Mouse (Mus musculus): Measurements from ENCODE around the gene Dnase1l1.

The Dnase1l1 gene

GRCm38 (mm10) chrX:74281732-74282394, at the start of gene Dnase1l1, which contains the start of gene Taz:
TSS of gene Dnase1l1 (minus strand) at chrX:74282337.
TSS of gene Taz (plus strand) at chrX:74281912.
- no peak for DNase-seq (ENCODE audit: extremely low spot score, low read depth, low spot score)

- DNase-seq (ENCODE audit: extremely low spot score, low read depth, low spot score) = no peak
These were observed 48.2 kb upstream of the Dnase1l1 start for GRCm38 (mm10) chrX:74330166-74330930.

- no peak for DNase-seq (ENCODE audit: extremely low spot score, low read depth, low spot score)
These were observed 47.1 kb upstream of the Dnase1l1 start for GRCm38 (mm10) chrX:74329215-74329671.

GRCm38 (mm10) chrX:74328725-74329161, 46.6 kb upstream of the Dnase1l1 start, which contains the start of gene Plxna3:
TSS of gene Plxna3 (plus strand) at chrX:74329066.
- DNase-seq (ENCODE audit: extremely low spot score, low read depth, low spot score) = no peak

- no peak for DNase-seq (ENCODE audit: extremely low spot score, low read depth, low spot score)
These were observed 30.7 kb upstream of the Dnase1l1 start, which contains the start of gene Fam50a for GRCm38 (mm10) chrX:74312540-74313464. TSS of gene Fam50a (plus strand) at chrX:74313033.

GRCm38 (mm10) chrX:74304867-74305700, 22.9 kb upstream of the Dnase1l1 start, which contains the start of gene Gdi1:
TSS of gene Gdi1 (plus strand) at chrX:74304998.
- no peak for DNase-seq (ENCODE audit: extremely low spot score, low read depth, low spot score)

- DNase-seq (ENCODE audit: extremely low spot score, low read depth, low spot score) = no peak
These were observed 17.6 kb upstream of the Dnase1l1 start for GRCm38 (mm10) chrX:74299721-74300120.

- DNase-seq (ENCODE audit: extremely low spot score, low read depth, low spot score) = no peak
These were observed 16.2 kb upstream of the Dnase1l1 start for GRCm38 (mm10) chrX:74298348-74298747.

GRCm38 (mm10) chrX:74296538-74297448, 14.7 kb upstream of the Dnase1l1 start, which contains the start of gene Atp6ap1:
TSS of gene Atp6ap1 (plus strand) at chrX:74297097.
- no peak for DNase-seq (ENCODE audit: extremely low spot score, low read depth, low spot score)

- no peak for DNase-seq (ENCODE audit: extremely low spot score, low read depth, low spot score)
These were observed 11.3 kb upstream of the Dnase1l1 start for GRCm38 (mm10) chrX:74293431-74293830.

GRCm38 (mm10) chrX:74283092-74283437, 928 bp upstream of the Dnase1l1 start:
- DNase-seq (ENCODE audit: extremely low spot score, low read depth, low spot score) = no peak

GRCm38 (mm10) chrX:74282395-74283091, 406 bp upstream of the Dnase1l1 start:
- DNase-seq (ENCODE audit: extremely low spot score, low read depth, low spot score) = no peak

- DNase-seq (ENCODE audit: extremely low spot score, low read depth, low spot score) = no peak
These were observed 951 bp downstream of the Dnase1l1 start for GRCm38 (mm10) chrX:74281041-74281731.

- no peak for DNase-seq (ENCODE audit: extremely low spot score, low read depth, low spot score)
These were observed 4.2 kb downstream of the Dnase1l1 start for GRCm38 (mm10) chrX:74277916-74278315.

- DNase-seq (ENCODE audit: extremely low spot score, low read depth, low spot score) = no peak
These were observed 8.5 kb downstream of the Dnase1l1 start for GRCm38 (mm10) chrX:74273422-74274322.

- no peak for DNase-seq (ENCODE audit: extremely low spot score, low read depth, low spot score)
These were observed 11.1 kb downstream of the Dnase1l1 start for GRCm38 (mm10) chrX:74270902-74271551.
